Comparison of ENCODE assay signal across 19 mouse cellular contexts in the genomic region with DNA sequence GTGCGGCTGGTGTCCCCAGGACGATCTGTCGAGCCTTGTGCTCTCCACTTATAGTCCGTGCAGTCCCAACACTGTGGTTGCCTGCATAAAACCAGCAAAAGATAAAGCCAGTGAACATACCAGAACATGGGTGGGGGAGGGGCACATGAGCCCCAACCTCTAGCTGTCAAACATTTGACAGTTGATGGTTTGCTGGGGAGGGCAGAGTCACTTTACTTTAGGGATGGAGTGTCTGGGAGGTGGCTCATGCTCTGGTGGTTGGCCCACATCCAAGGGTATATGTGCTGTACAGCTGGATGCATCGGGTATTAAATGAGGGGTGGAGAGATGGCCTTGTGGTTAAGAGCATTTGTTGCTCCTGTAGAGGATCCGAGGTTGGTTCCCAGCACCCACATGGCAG.
"Had no signal": no experiment of that assay in that cellular context is flagged by ENCODE, and none has a peak within 500 bp of the region (broad histone marks: within the 10 kb centered on the region; RNA-seq: fewer than 3 reads in every experiment).

No protein-coding gene starts in this region.

- H3K27me3 ChIP-seq: limb, embryonic 13.5 days; liver, embryonic 15.5 days; lung, embryonic 15.5 days; midbrain, embryonic 12.5 days; neural tube, embryonic 13.5 days; stomach, embryonic 15.5 days had no signal

- H3K4me3 ChIP-seq: limb, embryonic 13.5 days; liver, embryonic 15.5 days; lung, embryonic 15.5 days; midbrain, embryonic 12.5 days; neural tube, embryonic 13.5 days; stomach, embryonic 15.5 days had no signal

- DNase-seq: kidney, adult 9 months; kidney, postnatal 36 days; layer of hippocampus, adult 9-11 months; layer of hippocampus, postnatal 36 days; retina, postnatal 1 day; right cerebral cortex, postnatal 4 days; spleen, adult 18-20 months; thymus, adult 2 months; thymus, postnatal 25 days had no signal

- H3K27ac ChIP-seq: kidney, postnatal 0 days; limb, embryonic 13.5 days; liver, embryonic 15.5 days; lung, embryonic 15.5 days; midbrain, embryonic 12.5 days; neural tube, embryonic 13.5 days; stomach, embryonic 15.5 days had no signal

- H3K9me3 ChIP-seq: limb, embryonic 13.5 days; liver, embryonic 15.5 days; lung, embryonic 15.5 days; midbrain, embryonic 12.5 days; neural tube, embryonic 13.5 days; stomach, embryonic 15.5 days had no signal

- H3K36me3 ChIP-seq: limb, embryonic 13.5 days; liver, embryonic 15.5 days; lung, embryonic 15.5 days; midbrain, embryonic 12.5 days; neural tube, embryonic 13.5 days; stomach, embryonic 15.5 days had no signal

- H3K4me2 ChIP-seq: limb, embryonic 13.5 days; liver, embryonic 15.5 days; lung, embryonic 15.5 days; midbrain, embryonic 12.5 days; neural tube, embryonic 13.5 days; stomach, embryonic 15.5 days had no signal

- ATAC-seq: inflammation-experienced regulatory T-cells, adult 6 months; intestine, postnatal 0 days; midbrain, embryonic 16.5 days had no signal

- H3K9ac ChIP-seq: limb, embryonic 13.5 days; liver, embryonic 15.5 days; lung, embryonic 15.5 days; midbrain, embryonic 12.5 days; neural tube, embryonic 13.5 days; stomach, embryonic 15.5 days had no signal

- H3K4me1 ChIP-seq: lung, embryonic 15.5 days; midbrain, embryonic 12.5 days; neural tube, embryonic 13.5 days; stomach, embryonic 15.5 days had no signal
